Mouse (Mus musculus) E14TG2a.4 (cell line): ENCODE measurements around the gene Borcs6.

Source experiments
- CTCF ChIP-seq: conservative IDR thresholded peaks from 2 replicates; pipeline ENCODE4 v1.5.1; 2014; ENCODE audit warnings: low read length
- NANOG ChIP-seq: IDR thresholded peaks from 2 replicates; pipeline ENCODE4 v1.6.1; 2014; ENCODE audit warnings: borderline replicate concordance, low read length, mixed read lengths
- POU5F1 ChIP-seq: IDR thresholded peaks from 2 replicates; pipeline ENCODE4 v1.6.1; 2014; ENCODE audit warnings: low read length, borderline replicate concordance

DNA sequence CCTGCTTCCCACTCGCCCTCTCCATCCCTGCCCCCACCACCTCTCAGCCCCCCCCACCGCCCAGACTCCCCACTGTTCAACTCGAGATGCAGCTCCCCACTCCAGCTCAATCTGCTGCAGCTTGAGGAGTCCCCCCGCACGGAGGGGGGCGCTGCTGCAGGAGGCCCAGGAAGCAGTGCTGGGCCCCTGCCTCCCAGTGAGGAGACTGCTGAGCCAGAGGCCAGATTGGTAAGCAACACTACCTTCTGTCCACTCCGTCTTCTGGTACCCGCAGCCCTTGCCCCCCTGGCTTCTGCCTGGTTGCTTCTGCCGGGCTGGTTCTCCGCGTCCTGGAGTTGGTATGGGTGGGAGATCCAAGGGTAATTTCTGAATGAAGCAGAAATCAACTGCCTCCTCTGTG is 47.3 kb downstream of the Borcs6 start:
- no peak for TF ChIP-seq CTCF
- no peak for TF ChIP-seq NANOG
- TF ChIP-seq POU5F1 = no peak
